Mouse (Mus musculus): ENCODE results near the gene Plppr5.

The Plppr5 gene

GRCm38 (mm10) chr3:117696350-117696749 lies 121.7 kb downstream of the Plppr5 start:
- no peak for DNase-seq (ENCODE audit: low read depth, low spot score)

GRCm38 (mm10) chr3:117708788-117709187 lies 134.2 kb downstream of the Plppr5 start:
- DNase-seq (ENCODE audit: low read depth, low spot score) = no peak

DNA sequence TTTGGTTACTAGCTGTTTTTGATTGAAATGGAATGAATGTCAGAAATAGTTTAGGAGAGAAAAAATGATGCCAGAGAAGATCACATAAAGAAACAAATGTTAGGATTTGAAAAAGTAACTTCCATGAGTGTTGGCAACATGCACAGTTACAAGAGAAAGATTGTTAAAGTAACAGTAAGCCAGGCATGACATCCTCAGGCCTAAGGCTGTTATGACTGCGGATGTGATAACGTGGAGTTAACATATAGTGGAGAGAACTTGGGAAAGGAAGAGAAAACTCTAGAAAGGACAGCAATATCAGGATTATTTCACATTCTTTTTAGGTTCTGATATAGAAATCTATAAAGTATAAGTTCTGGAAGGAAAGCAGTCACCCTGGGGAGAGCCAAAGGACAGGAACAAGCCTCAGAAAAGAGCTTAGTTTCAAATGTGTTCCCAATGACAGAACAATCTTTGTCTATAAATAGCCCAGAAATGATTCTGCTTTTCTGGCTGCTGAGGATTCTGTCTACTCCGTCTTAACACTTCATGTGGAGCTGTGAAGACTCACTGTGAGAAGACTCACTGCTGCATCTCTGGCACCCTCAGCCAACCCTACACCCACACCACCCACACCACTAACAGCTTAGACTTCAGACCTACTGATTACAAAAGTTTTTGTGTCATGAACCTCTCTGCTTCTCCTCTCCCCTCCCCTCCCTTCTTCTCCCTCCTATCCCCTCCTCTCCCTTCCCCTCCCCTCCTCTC lies 142.1 kb downstream of the Plppr5 start:
- no peak for DNase-seq (ENCODE audit: low read depth, low spot score)

GRCm38 (mm10) chr3:117723390-117723789 lies 148.8 kb downstream of the Plppr5 start:
- no peak for DNase-seq (ENCODE audit: low read depth, low spot score)

GRCm38 (mm10) chr3:117724521-117724920 lies 149.9 kb downstream of the Plppr5 start:
- no peak for DNase-seq (ENCODE audit: low read depth, low spot score)

GRCm38 (mm10) chr3:117725501-117725900 lies 150.9 kb downstream of the Plppr5 start:
- DNase-seq (ENCODE audit: low read depth, low spot score) = no peak

DNA sequence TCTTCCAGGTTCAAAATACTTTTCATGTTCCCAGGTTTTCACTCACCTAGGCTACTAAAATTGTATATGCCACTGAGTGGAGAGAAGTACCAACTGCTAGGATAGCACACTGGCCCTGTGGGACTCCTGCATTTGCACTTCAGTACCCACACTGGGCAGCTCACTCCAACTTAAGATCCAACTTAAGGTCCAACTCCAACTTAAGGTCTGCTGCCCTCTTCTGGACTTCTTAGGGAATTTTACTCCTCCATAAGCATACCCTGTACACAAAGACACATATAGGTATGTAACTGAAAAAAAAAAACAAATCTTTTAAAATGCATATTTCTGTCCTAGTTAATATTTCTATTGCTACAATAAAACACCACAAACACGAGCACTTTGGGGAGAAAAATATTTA lies 153.5 kb downstream of the Plppr5 start:
- no peak for DNase-seq (ENCODE audit: low read depth, low spot score)

DNA sequence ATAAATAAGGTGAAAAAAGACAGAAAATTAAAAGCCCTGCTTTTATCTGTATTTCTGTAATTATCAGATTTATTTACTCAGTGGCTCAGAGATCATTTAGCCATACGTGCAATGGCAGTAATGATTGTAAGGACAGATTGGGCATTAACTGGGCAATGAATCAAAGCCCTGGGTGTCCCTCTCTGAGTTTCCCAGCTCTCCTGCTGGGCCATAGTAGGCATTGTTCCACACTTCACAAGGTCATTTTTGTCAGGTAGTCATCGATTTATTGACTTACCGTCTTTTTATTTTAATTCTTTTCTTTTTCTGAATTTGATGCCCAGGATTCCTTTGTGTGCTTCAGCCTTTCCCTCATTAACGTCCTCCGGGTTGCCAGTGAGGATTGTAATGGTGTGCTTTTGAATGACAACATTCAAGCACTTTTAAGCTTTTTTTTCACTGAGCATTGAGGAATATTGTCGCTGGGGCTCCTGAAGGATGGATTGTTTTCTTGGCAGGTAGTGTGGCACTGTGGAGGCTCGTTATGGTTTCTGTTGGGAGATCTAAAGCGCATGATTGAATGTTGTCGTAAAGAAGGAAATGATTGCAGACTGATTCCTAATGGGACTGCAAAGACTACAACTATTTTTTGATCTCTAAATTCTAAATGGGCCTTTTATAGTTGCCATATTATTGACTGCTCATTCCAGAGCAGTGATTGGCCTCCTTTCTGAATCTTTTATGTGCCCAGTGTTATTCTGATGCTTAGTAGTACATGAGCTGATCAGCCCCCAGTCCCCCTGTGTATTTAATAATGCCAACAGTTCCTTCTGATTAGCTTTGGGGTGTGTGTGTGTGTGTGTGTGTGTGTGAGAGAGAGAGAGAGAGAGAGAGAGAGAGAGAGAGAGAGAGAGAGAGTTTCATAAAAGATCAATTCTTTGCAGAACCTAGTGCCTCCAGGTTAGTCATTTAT lies 154.8 kb downstream of the Plppr5 start:
- DNase-seq (ENCODE audit: low read depth, low spot score) = no peak

DNA sequence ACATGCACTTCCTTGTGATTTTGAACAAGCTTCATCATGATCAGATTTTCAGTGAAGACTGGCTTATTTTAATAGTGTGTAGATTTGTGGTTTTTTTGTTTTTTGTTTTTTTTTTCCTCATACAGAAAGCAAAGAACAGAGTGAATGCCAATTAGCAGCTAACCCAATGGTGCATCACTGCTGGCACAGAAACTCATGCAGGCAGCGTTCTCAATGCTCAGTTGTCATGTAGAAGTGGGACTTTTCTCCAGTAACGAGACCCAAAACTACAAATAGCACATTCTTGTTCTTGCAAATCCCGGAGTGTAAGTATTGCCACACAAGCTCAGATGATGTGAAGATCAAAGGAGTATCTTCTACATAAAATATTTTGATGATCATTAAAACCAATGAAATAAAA lies 156.9 kb downstream of the Plppr5 start:
- DNase-seq (ENCODE audit: low read depth, low spot score) = no peak

DNA sequence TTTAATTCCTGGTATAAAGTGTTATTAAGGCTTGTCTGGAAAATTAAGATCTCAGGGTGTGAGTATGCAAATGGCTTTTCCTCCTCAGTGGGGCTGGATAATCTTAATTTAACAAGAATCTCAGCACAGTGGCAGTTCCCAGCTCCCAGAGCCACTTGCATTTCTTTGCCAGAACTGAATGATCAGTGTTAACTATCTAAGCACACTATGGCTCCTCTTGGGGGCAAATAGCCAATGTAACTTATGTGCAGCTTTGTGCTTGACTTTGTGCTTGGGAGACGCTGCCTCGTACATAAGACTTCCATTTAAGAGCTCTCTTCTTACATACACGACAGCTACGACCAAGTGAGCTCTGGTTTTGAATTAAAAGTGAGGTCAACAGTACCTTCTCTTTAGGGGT lies 158.0 kb downstream of the Plppr5 start:
- DNase-seq (ENCODE audit: low read depth, low spot score) = no peak

All from skeletal muscle tissue, adult 2 months (tissue).